Mouse (Mus musculus): ENCODE measurements around the gene Slfn8. TPM values are rescaled to one million over a fixed set of nuclear protein-coding genes. Genes with fewer than 3 reads are reported as not detected.
A peak's percentile ranks its signal among the peaks of the same experiment; 100 is the strongest.
"Not testable (repeated sequence)": the region's sequence is repeated elsewhere in the genome, so short reads cannot be mapped to it uniquely, and the experiment has no call there.

Slfn8 gene
- total RNA-seq (2021) = under 1 TPM; 0.80 to 0.81 TPM
- long read RNA-seq, experiment 1 = 0 reads
- long read RNA-seq, experiment 2 = 0 reads

DNA sequence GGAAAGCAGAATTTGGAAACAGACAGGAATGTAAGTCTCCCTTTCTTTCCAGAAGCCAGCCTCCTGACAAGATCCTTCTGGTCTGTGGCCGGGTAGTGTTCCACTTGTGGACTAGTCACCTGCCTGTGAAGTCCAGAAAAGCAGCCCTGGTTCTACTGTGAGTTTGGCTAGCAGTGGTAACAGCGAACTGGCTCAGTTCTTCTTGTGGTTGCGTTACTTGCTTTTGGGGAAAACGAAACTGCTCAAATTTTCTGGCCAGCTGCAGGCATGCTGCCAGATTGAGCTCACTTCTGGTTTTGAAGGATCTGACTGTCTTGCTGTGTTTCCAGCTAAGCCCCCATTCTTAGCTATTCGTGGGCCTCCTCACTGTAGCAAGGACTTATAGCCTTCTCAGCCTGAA is at the start of gene Slfn8:
Gene Slfn8 (minus strand): TSS at position 190 of the 400 bp plus-strand sequence.
- no peak for DNase-seq (ENCODE audit: low spot score in 2 of 2)

DNA sequence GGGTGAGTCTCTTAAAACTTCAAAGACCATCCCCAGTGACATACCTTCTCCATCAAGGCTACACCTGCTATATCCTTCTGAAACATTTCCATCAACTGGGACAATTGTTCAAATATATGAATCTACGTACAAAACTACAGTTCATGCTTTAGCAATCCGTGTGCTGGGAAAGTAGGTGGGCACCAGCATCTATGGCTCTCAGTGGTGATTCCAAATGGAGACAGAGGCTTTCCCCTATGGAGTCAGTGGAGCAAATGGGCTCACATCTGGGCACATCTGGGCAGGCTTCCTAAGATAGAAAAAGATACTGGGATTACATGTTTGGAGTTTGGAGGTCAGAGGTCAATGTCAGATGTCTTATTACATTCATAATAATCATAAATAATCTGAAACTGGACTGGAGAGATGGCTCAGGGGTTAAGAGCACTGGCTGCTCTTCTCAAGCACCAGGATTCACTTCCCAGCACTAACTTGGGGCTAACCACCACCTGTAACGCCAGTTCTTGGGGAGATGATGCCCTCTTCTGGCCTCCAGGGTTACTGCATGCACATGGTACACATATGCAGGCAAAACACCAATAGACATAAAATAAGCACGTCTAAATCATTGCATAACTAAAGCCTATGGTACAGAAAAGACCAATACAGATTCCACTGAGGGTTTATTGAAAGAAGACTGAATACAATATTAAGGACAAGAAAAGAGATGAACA is 47.5 kb upstream of the Slfn8 start:
- DNase-seq (ENCODE audit: low spot score in 2 of 2) = no peak

DNA sequence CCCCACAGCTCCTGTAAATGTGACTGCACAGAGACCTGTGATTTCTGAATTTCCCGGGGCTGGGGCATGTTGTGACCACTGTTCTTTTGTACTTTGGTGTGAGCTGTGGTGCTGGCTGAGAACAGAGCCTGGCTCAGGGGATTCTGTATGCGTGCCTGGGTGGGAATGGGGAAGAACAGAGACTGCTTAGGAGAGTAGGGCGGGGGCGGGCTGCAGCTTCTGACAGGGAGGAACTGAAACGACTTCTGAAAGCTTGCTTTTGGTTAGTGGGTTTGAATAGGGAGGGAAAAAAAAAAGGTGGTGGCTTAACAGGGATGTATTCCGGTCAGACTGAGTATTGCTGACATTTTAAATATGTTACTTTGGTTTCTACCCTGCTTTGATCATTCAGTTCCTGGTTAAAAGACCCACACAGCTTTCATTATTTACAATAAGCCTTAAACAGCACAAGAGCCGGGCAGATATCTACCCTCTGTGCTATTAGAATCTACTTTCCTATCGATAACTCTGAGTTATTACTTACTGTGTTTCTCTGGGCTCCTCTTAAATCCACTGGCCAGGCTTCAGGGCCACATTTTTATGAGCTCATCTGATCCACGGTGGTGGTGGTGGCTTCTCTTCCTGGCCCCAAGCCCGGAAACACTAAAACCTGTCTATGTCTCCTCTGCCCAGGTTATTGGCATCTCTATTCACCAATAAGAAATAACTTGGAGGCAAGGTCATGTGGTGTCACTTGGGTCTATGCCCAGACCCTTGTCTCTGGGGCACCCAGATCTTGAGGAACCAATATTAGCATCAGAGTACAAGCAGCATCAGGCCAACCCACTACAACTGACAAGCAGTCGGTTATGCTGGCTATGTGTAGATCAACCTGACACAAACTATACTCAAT is 46.3 kb upstream of the Slfn8 start:
- DNase-seq (ENCODE audit: low spot score in 2 of 2) = peak in 1 of 2 experiments; percentile 20

DNA sequence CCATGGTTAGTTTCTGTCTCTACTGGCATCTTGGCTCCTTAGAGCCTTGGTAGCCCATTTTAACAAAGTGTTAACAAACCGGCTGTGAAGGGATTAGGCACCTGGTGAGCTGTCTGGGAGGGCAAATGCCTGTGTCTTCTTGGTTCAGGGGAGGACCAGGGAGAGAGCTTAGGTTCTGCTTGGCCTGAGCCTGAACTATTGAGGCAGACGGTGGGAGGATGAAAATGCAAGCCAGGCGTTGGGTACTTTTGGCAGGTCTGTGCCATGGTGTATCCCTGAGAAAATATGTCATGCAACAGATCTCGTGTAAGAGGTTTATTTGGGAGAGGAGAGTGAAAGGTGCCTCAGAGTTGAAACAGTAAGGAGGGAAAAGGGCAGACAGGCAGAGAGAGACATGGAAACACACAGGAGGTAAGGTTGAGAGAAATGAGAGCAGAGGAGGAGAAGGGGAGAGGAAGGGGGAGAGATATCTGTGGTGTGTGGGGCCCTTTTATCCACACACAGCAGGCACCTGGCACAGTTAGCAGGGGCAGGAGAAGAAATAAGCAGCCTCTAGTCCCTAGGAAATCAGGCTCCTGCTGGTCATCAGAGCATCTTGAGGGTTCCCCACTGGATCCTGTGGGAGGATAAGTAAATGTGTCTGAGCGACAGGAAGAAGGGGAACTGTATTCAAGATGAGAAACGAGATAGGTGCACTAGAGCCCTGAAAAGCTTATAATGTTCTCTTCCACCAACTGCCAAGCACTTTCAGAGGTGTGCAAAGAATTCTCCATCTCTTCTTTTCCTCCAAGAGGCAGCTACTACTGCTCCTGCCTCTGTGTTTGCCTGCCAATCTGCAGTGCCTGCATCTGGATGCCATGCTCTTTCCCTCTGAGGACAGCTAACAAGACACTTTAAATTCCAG is 45.1 kb upstream of the Slfn8 start:
- DNase-seq (ENCODE audit: low spot score in 2 of 2) = no peak

DNA sequence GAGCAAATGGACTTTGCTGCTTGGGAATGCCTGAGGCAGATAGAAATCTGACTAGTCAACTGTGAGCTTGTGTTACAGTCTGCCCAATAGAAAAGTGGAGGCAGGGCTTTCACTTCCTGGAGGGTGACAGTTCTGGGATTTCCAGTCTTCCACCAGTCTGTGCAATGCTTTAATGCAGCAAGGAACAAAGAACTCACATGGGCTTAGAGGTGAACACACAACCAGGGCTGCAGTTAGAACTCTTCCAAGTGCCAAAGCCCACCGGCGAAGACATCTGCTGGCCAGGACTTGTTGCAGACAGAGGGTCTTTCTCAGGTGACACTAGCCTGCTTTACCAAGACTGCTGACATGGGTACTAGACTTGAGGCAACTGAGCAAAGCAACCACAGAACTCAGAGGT is 44.3 kb upstream of the Slfn8 start, which contains the start of gene Slfn2:
Gene Slfn2 (plus strand): TSS at position 167 of the 400 bp plus-strand sequence.
- no peak for DNase-seq (ENCODE audit: low spot score in 2 of 2)

DNA sequence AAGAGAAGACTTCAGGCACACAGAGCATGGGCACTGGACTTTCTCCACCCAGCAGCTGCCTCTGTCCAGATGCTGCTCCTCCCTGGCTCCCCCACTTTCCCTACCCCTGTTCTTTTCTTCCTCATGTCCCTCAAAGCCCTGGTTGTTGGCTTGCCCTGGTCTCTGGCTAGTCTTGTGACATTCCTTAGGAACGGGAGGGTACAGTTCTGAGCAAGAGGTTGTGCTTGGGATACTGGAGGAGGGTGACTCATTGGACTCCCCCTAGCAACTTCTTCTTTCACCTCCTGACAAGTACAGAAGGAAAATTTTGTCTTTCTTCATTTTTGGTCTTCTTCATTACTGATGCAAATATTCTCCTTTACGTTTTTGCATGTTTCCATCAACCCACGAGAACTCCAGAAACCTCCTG is 43.3 kb upstream of the Slfn8 start:
- DNase-seq (ENCODE audit: low spot score in 2 of 2) = no peak

DNA sequence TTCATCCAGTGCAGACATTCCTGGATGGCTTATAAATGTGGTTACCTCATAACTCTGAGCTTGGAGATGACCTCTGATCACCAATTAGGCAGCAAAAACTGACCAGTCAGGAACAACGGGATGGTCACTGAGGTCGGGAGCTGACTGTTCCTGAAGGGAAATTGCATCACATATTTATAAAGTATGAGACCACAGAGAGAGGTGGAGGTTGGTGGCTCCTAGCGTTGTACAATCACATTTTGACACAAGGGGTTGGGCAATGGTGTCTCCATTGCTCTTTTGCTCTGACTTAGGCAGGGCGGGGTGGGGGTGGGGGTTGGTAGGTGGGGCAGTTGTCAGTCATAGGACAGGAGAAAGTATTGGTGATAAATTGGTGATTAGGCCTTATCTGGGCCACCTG is 42.5 kb upstream of the Slfn8 start:
- DNase-seq (ENCODE audit: low spot score in 2 of 2) = no peak

DNA sequence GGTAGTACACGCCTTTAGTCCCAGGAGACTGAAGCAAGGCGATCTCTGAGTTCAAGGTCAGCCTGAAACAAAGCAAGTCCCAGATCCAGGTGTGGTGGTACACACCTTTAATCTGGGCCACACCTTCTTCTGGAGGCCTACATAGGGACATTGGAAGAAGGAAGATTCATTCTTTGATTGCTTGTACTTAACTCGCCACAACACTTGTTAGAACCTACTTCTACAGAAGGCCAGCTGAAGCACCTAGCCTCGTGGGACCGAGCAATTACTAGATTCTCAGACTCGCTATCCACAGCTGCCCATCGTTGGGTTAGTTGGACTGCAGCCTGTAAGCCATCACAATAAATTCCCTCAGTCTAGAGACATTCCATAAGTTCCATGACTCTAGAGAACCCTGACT is 41.2 kb upstream of the Slfn8 start:
- no peak for DNase-seq (ENCODE audit: low spot score in 2 of 2)

DNA sequence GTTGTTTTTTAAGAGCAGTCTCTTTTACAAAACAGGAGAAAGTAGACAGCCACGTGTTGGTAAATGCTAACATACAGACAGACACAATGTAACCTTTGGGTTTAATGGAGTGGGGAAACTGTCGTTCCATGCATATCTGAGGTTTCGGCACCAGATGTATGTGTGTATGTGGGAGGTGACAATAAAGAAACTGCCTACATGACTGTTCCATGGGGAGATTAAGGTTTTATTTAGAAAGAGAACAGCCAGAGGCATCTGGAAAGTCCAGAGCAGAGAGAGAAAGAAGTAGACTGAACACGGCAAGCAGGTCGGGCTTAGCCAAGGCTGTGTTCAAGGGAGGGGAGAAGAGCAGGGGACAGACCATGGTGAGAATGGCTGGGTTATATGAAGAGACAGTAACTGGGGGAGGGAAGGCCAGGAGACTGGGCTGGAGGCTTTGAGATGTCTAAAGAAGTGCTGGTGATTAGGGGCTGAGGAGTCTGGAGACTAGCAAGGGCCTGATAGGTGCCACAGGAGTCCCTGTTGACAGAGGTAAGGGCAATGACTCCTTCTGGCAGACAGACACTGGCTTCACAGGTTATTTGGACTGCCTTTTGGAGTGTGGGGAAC is 39.9 kb upstream of the Slfn8 start:
- DNase-seq (ENCODE audit: low spot score in 2 of 2) = no peak

DNA sequence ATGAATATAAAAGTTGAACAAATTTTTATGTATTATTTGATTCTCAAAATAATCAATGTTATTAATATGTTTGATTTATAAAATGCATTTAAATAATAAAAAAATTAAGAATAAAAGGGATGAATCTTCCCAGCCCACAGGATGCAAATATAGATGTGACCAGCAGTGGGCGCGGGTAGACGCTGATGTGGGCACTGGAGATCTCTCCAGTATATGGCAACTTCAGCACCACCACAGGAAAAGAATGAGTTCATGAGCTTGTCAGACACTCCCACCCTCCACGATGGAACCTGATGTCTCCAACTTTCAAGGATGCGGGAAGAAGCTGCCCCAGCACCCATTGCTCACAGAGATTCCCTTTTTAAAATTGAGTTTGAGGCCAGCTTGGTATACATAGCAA is 37.3 kb upstream of the Slfn8 start:
- DNase-seq (ENCODE audit: low spot score in 2 of 2) = peak; percentile 41 to 49

DNA sequence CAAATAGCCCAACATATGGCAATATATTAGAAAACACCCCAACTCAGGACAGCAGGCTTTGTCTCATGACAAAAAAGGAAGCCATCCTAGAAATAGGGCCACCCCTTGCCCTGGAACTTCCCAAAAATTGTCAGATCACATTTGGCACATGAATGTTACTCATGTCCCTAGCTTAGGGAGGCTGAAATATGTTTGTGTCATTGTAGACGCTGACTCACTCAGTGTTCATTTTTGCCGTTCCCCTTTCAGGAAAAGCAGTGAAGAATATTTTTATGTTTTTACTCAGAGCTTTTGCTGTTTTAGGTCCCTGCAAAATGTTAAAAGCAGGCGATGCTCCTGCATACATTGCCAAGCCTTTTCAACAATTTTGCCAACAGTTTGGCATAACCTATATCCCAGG is 25.0 kb upstream of the Slfn8 start:
- peak in 1 of 2 experiments; percentile 16 for DNase-seq (ENCODE audit: low spot score in 2 of 2)

DNA sequence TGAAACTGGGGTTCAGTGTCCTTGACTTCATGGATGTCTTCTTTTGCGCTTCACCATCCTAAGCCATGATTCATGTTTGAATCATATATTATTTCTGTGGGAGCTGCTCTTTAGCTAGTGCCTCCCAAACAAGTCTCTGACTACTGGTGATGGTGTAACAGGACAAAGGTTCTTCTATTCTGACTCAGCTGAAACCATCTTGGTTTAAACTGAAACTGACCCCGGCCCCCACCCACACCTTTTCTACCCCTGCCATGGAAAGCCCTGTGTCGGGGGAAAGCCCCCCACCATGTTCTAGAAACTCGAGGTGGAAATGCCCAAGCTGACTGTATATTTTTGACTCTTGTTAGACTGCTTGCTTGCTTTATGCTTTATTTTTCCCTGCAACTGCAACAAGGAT is 23.3 kb upstream of the Slfn8 start:
- no peak for DNase-seq (ENCODE audit: low spot score in 2 of 2)

DNA sequence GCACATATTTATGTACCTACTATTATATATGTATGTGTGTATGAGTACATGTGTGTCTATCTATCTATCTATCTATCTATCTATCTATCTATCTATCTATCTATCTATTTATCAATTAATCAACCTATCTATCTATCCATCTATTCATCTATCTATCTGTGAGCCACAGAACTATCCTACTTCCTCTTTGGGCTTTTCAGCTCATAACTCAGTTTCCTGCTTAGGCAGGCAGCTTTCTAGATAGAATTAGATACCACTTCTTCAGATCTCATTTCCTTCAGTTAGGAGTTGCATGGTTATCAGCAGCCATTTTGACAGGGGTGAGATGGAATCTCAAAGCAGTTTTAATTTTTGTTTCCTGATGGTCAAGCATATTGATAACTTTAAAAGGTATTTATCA is 20.4 kb upstream of the Slfn8 start:
- no peak for DNase-seq (ENCODE audit: low spot score in 2 of 2)

DNA sequence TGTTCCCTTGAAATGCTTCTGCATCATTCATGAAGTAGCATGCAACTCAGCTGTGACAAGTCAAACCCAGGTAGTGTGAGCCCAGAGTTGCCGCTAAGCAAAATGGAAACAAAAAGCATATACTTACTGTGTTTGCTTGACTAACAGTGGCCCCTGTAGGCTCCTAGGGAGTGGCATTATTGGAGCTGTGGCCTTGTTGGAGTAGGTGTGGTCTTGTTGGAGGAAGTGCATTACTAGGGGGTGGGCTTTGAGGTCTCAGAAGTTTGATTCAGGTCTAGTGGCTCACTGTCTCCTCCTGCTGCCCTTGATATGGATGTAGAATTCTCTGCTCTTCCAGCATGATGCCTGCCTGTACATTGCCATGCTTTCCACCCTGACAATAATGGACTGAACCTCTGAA is 19.7 kb upstream of the Slfn8 start:
- no peak for DNase-seq (ENCODE audit: low spot score in 2 of 2)

DNA sequence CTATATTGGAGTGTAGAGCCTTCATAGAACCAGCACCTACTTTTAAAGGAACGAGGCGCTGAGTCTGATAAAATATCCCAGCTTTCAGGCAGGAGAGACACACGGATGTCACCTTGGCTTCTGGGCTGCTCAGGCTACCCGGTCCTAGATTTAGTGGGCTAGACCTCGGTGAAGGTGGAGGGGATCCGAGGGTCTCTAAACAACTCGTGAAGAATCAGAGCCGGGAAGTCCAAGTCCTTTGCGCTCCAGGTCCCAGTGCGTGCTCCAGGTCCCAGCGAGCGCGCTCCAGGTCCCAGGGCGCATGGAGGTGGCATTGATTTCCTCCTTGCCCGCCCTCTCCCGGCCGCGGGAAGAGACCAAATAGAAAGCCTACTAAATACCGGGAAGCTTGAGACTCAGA is 19.2 kb upstream of the Slfn8 start:
- no peak for DNase-seq (ENCODE audit: low spot score in 2 of 2)

DNA sequence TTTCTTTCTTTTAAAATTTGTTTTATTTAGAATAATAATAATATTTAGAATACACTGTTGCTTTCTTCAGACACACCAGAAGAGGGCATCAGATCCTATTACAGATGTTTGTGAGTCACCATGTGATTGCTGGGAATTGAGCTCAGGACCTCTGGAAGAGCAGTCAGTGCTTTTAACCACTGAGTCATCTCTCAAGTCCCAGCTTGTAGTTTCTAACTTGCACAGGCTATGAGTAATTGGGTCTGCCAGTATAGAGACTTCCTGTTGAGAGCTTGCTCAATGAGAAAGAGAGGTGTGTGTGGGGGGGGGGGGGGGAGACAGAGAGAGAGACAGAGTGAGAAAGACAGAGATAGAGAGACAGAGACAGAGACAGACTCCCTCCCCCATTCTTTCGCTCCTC is 18.5 kb upstream of the Slfn8 start:
- no peak for DNase-seq (ENCODE audit: low spot score in 2 of 2)

DNA sequence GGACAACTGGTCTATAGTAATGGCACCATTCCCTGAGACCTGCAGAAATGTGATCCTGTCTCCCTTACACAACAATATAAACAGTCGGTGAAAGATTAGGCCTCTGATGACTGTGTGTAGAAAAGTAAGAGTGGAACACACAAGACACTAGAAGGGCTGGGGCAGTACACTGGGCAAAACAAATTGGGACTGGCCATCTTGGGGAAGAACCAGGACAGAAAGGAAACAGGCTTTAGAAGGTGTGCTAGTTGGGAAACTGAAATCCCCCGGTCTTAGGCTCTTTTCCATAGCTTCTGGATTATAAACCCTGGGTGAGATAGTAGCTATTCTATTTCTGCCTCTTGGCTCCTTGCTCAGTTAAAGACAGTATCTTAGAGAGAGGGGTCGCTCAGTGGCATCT is 18.1 kb upstream of the Slfn8 start:
- DNase-seq (ENCODE audit: low spot score in 2 of 2) = not testable (repeated sequence)

DNA sequence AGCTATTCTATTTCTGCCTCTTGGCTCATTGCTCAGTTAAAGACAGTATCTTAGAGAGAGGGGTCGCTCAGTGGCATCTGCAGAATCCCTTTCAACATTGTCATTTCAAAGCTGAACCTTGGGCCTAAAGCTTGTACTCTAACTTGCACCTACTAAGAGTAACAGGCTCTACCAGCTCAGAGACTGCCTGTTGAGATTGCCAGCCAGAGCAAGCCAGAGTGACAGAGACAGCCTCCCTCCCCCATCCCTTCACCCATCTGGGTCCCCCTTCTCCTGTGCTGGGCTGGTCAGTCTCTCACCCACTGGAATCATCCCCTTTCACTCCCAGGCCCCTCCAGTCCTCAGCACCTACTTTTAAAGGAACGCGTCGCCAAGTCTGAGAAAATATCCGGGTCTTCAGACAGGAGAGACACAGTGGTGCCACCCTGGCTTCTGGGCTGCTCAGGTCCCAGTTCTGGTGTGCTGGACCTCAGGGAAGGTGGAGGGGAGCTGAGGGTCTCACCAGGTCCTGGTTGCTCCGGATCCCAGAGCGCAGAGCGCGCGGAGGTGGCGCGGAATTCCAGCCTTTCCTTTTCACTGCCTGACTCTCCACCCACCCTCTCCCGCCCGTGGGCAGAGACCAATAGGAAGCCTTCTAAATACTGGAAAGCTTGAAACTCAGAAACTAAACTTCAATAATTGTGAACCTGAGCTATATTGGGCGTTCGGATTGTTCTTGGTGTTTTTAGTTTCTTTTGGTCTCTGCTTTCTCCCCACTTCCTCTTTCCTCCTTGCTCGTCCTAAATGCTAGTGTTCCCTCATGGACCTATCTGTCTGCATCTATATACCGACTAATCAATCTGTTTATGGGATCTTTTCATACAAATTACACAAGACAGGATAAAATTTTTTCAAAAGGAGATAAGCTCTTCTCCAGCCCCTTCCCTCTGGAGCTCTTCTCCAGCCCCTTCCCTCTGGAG is 770 bp downstream of the Slfn8 start:
- not testable (repeated sequence) for DNase-seq (ENCODE audit: low spot score in 2 of 2)

DNA sequence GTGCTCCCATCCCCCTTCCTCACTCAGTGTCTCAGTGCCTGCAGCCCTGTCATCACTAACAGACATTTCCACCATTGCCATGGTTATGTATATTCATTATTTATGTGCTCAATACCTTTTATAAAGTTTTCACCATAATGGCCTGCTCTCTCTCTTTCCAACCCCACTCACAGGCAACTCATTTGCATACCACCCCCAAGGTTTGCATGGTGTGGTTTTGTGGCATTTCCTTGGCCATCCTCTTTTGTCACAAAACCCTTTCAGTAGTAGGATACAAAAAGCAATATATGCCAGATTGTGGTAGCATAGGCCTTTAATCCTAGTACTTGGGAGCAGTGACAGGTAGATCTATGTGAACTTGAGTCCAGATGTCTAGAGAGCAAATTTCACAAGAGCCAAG is 4.5 kb downstream of the Slfn8 start:
- DNase-seq (ENCODE audit: low spot score in 2 of 2) = no peak

DNA sequence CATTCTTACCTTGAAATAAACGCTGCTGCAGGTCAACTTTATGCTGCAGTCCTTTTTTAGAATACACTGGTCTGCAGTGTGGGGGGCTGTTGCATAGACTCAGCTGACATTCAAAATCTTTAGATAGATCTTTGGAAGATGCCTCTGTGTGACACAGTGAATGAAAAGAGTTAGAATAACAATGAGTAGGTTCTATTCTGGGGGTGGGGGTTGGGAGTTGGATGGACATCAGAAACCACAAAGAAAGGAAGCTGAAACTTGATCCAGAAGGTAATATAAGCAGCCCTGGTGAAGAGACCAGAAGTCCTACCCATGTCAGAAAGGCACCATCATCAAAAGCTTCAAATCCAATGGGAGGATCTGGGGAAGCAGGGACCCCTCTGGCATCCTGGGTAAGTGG is 7.3 kb downstream of the Slfn8 start:
- no peak for DNase-seq (ENCODE audit: low spot score in 2 of 2)
